Mouse (Mus musculus): ENCODE data around the gene Kctd2.

- TF ChIP-seq EP300 (IDR thresholded peaks at IDR 0.05; ENCODE audit: low read length) (no peak), CTCF (conservative IDR thresholded peaks at IDR 0.05 in 1 of 2, IDR thresholded peaks at IDR 0.05 in 1 of 2; ENCODE audit: low read depth in 2 of 2, low read length in 2 of 2) (no peak), SIN3A (IDR thresholded peaks at IDR 0.05; ENCODE audit: low read length) (no peak), IRF4 (IDR thresholded peaks at IDR 0.05; ENCODE audit: low read depth, low read length) (no peak), POLR2A (IDR thresholded peaks at IDR 0.05; ENCODE audit: low read depth, low read length) (no peak), POLR2AphosphoS2 (IDR thresholded peaks at IDR 0.05; ENCODE audit: low read depth, low read length) (no peak), MAFK (IDR thresholded peaks at IDR 0.05; ENCODE audit: insufficient replicate concordance, low read length) (no peak), USF1 (IDR thresholded peaks at IDR 0.05; ENCODE audit: low read depth, low read length) (no peak), RAD21 (IDR thresholded peaks at IDR 0.05; ENCODE audit: low read depth, low read length) (no peak), NELFE (IDR thresholded peaks at IDR 0.05; ENCODE audit: low read depth, low read length) (no peak), UBTF (IDR thresholded peaks at IDR 0.05; ENCODE audit: low read depth, low read length) (no peak), RCOR1 (conservative IDR thresholded peaks at IDR 0.05; ENCODE audit: low read depth, low read length) (no peak)
Measured at GRCm38 (mm10) chr11:115451781-115452241, 31.9 kb downstream of the Kctd2 start.

All from CH12.LX (cell line).